Mouse (Mus musculus) small intestine, adult 2 months (tissue): ENCODE measurements around the gene Mctp1.

ENCODE experiments used
- CTCF ChIP-seq: fragments of 200-500 bp; IDR thresholded peaks from 2 replicates; pipeline ENCODE4 v1.5.1; 2012; ENCODE audit warnings: low read depth, mild to moderate bottlenecking, control low read depth, inconsistent platforms, low read length, moderate library complexity, mixed read lengths; ENCODE audit not compliant: insufficient replicate concordance, insufficient read length; ENCODE audit errors: extremely low read depth
- POLR2A ChIP-seq: fragments of 200-500 bp; IDR thresholded peaks from 2 replicates; pipeline ENCODE4 v1.6.1; 2012; ENCODE audit warnings: low read depth, mild to moderate bottlenecking, control low read depth, inconsistent platforms, low read length, moderate library complexity

DNA sequence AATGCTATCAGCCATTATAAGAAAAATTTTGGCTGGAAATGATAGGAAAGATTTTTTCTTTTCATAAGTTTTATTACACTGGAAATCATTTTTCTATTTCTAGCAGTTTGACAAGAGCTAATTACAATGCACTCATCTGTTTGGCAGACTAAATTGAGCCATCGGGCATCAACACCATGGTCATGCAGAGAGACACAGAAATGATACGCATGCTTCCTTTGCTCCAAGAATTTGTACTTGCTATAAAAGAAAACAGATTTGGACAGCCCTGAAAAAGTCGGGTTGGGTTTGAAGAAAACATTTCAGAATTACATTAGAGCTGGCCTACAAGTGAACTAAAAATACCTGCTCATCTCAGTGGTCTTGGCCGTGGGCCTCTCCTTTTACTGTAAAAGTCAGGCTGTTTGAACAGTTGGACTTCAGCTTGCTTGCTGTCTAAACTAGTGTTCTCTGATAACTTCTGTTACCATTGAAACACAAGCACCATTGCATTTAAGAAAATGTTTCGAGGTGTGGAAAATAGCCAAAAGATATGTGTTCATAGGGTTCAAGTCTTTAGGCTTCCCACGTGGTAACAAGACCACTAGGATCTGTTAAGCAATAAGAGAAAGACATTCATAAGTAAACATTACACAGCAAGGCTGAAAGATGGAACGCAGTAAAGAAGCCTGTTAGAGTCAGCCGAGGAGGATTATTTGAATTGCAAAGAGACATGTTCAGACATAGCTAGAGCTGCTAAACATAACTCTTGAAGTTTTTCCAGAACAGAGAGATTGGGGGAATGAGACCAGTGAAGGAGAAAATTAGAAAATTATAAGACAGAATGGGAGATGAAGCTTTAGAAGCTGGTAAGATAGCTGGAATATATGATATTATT lies 493.8 kb downstream of the Mctp1 start:
- TF ChIP-seq CTCF (no peak), POLR2A (no peak)
